Mouse (Mus musculus) lung, postnatal 4 days (tissue): ENCODE data around the gene Gm20532.

Experiments
- DNase-seq, 2 experiments: peaks; one replicate each; pipeline ENCODE4 v3.0.0; 2021

The Gm20532 gene

GRCm38 (mm10) chr2:26661143-26661752 is 74.8 kb downstream of the Gm20532 start:
- peak; percentile 42 to 59 for DNase-seq

- no peak for DNase-seq
Measured at GRCm38 (mm10) chr2:26661768-26662508, 75.5 kb downstream of the Gm20532 start.

GRCm38 (mm10) chr2:26662509-26662882 is 76.1 kb downstream of the Gm20532 start:
- DNase-seq: no peak

- DNase-seq: no peak
Measured at GRCm38 (mm10) chr2:26663112-26663511, 76.7 kb downstream of the Gm20532 start.

GRCm38 (mm10) chr2:26663551-26663950 is 77.1 kb downstream of the Gm20532 start:
- peak in 1 of 2 experiments; percentile 68 for DNase-seq

GRCm38 (mm10) chr2:26668746-26669145 is 82.3 kb downstream of the Gm20532 start:
- DNase-seq: no peak

GRCm38 (mm10) chr2:26671182-26671581 is 84.7 kb downstream of the Gm20532 start, which contains the start of gene Lcn4:
Gene Lcn4, minus strand, starts transcription at chr2:26671282.
- no peak for DNase-seq
